Mouse (Mus musculus) spleen, adult 2 months (tissue): ENCODE results near the gene Msantd3.

Source experiments
- CTCF ChIP-seq: fragments of 200-500 bp; IDR thresholded peaks from 2 replicates; pipeline ENCODE4 v1.5.1; 2011; ENCODE audit warnings: mild to moderate bottlenecking, inconsistent platforms; ENCODE audit not compliant: insufficient read depth, insufficient read length, insufficient replicate concordance; ENCODE audit errors: extremely low read depth
- POLR2A ChIP-seq: fragments of 200-500 bp; IDR thresholded peaks from 2 replicates; pipeline ENCODE4 v1.6.1; 2011; ENCODE audit warnings: low read depth, low read length, inconsistent platforms

DNA sequence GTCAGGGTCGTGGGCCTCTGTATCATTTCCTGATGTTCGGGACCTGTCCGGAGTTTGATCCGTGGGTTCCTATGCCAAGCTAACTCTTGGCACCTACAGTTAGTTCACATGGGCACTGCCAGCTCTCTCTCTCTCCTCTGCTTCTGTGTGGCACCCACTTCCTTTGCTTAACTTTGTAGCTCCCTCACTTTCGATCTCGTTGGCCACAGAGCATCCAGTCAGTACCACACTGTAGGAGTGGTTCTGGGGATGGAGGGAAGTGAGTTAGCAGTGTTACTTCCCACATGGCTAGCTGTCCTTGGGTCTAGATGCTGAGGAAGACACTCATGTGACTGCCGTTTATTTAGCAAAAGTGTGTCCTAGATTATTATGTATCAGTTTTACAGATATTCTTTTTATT lies 14.4 kb downstream of the Msantd3 start:
- TF ChIP-seq CTCF (no peak), POLR2A (no peak)
